8 mouse cellular contexts compared by ENCODE assay signal in genomic region chr7:17026710-17027587, GRCm38 (mm10). TPM values are rescaled to one million over a fixed set of nuclear protein-coding genes. Genes with fewer than 3 reads are reported as not detected.
DNase-seq lines count a peak whose midpoint lies in the region; ATAC-seq and TF ChIP-seq lines count a peak whose summit lies in the region.

No protein-coding gene starts in this region.

- H3K27me3 ChIP-seq in forebrain, embryonic 12.5 days: 0 out of 2 replicates have a peak, but pooled peaks cover 5% of the 10 kb centered on the region

- peak overlapping the region; percentile 77 for H3K4me3 ChIP-seq in forebrain, embryonic 12.5 days (replicated peaks)

- WGBS in forebrain, embryonic 12.5 days: 9% methylated on average over 24 of the region's 24 CpGs

- peak overlapping the region; percentile 72 for H3K4me2 ChIP-seq in forebrain, embryonic 12.5 days

- DNase-seq in frontal cortex, postnatal 10 days (ENCODE audit: low spot score in 2 of 2): no peak
- peak; percentile 94 for DNase-seq in 416B (ENCODE audit: low read depth)
- DNase-seq in brain, embryonic 14.5 days (ENCODE audit: low read depth): peak; percentile 84
- peak; percentile 74 to 80 for DNase-seq in kidney, postnatal 36 days
- DNase-seq in thymus, postnatal 10 days (ENCODE audit: low spot score in 2 of 2): peak; percentile 32 to 47

- TF ChIP-seq POLR2A in brain, embryonic 14.5 days (IDR thresholded peaks at IDR 0.05; ENCODE audit: borderline replicate concordance, extremely low read depth, insufficient read depth, insufficient read length, poor library complexity, severe bottlenecking): no peak

- H3K27ac ChIP-seq in forebrain, embryonic 12.5 days: peak overlapping the region; percentile 54

- H3K36me3 ChIP-seq in forebrain, embryonic 12.5 days (replicated peaks): peaks cover 32% of the 10 kb centered on the region

- no peaks in the 10 kb centered on the region for H3K9me3 ChIP-seq in forebrain, embryonic 12.5 days

- ATAC-seq in frontal cortex, adult (ENCODE audit: low TSS enrichment): peak; percentile 21
- peak; percentile 76 for ATAC-seq in forebrain, embryonic 12.5 days (ENCODE audit: low FRiP score)
- peak; percentile 67 for ATAC-seq in megakaryocyte-erythroid progenitor cell, adult 5-6 weeks (replicated peaks; ENCODE audit: low FRiP score, low TSS enrichment, poor library complexity, severe bottlenecking)

- H3K9ac ChIP-seq in forebrain, embryonic 12.5 days: peak overlapping the region; percentile 81

- peaks cover 25% of the 10 kb centered on the region for H3K4me1 ChIP-seq in forebrain, embryonic 12.5 days

- peak; percentile 68 for TF ChIP-seq CTCF in brain, embryonic 14.5 days (IDR thresholded peaks at IDR 0.05; ENCODE audit: borderline replicate concordance, extremely low read depth, insufficient read depth, insufficient read length)

RNA-seq across cellular contexts. Expression of gene Ppp5c, which starts 0.8 kb away (rescaled TPM):
- 164 and 199 TPM in 2 replicates for polyA plus RNA-seq in brain, embryonic 14.5 days (2012; rRNA removed)
- polyA plus RNA-seq in forebrain, embryonic 12.5 days (2016; fragmentation: Nextera tagmentation; extraction: Ambion mirVana): 107 and 112 TPM in 2 replicates
- total RNA-seq in megakaryocyte-erythroid progenitor cell, adult 5-6 weeks (2014; fragmentation: Nextera tagmentation): 148 and 150 TPM in 2 replicates
- total RNA-seq in megakaryocyte-erythroid progenitor cell, adult 5-6 weeks (2017): 58.8 and 82.4 TPM in 2 replicates

RNA-seq across cellular contexts. Expression of gene Ccdc8, which starts 34.4 kb away (rescaled TPM):
- polyA plus RNA-seq in brain, embryonic 14.5 days (2012; rRNA removed): 6.4 and 8.6 TPM in 2 replicates
- polyA plus RNA-seq in forebrain, embryonic 12.5 days (2016; fragmentation: Nextera tagmentation; extraction: Ambion mirVana): 9.1 and 11.5 TPM in 2 replicates
- total RNA-seq in megakaryocyte-erythroid progenitor cell, adult 5-6 weeks (2014; fragmentation: Nextera tagmentation): 0.79 and 2.7 TPM in 2 replicates
- 1.1 and 5.3 TPM in 2 replicates for total RNA-seq in megakaryocyte-erythroid progenitor cell, adult 5-6 weeks (2017)

RNA-seq across cellular contexts. Expression of gene Hif3a, which starts 35.3 kb away (rescaled TPM):
- polyA plus RNA-seq in brain, embryonic 14.5 days (2012; rRNA removed): 4.1 and 6.9 TPM in 2 replicates
- polyA plus RNA-seq in forebrain, embryonic 12.5 days (2016; fragmentation: Nextera tagmentation; extraction: Ambion mirVana): 8.7 and 9.9 TPM in 2 replicates
- 22.8 and 39.3 TPM in 2 replicates for total RNA-seq in megakaryocyte-erythroid progenitor cell, adult 5-6 weeks (2014; fragmentation: Nextera tagmentation)
- total RNA-seq in megakaryocyte-erythroid progenitor cell, adult 5-6 weeks (2017): 2.9 and 3.7 TPM in 2 replicates

RNA-seq across cellular contexts. Expression of gene Gm42372, which starts 44.1 kb away (rescaled TPM):
- 5.2 and 19.6 TPM in 2 replicates for polyA plus RNA-seq in brain, embryonic 14.5 days (2012; rRNA removed)
- 1.6 and 1.7 TPM in 2 replicates for polyA plus RNA-seq in forebrain, embryonic 12.5 days (2016; fragmentation: Nextera tagmentation; extraction: Ambion mirVana)
- 0.28 and 0.35 TPM in 2 replicates for total RNA-seq in megakaryocyte-erythroid progenitor cell, adult 5-6 weeks (2014; fragmentation: Nextera tagmentation)
- total RNA-seq in megakaryocyte-erythroid progenitor cell, adult 5-6 weeks (2017): not detected in 2 replicates

RNA-seq across cellular contexts. Expression of gene Psg16, which starts 46.9 kb away (rescaled TPM):
- 1.6 and 2.7 TPM in 2 replicates for polyA plus RNA-seq in brain, embryonic 14.5 days (2012; rRNA removed)
- 0.26 and 0.27 TPM in 2 replicates for polyA plus RNA-seq in forebrain, embryonic 12.5 days (2016; fragmentation: Nextera tagmentation; extraction: Ambion mirVana)
- total RNA-seq in megakaryocyte-erythroid progenitor cell, adult 5-6 weeks (2014; fragmentation: Nextera tagmentation): 0.11 TPM in 1 of 2 replicates, not detected in the other
- total RNA-seq in megakaryocyte-erythroid progenitor cell, adult 5-6 weeks (2017): 1.1 TPM in 1 of 2 replicates, not detected in the other

Comparison
In these comparisons a context has a peak if more than half of its experiments do, and no peak if none do; other contexts are left out.
1. ATAC-seq: peak in every context shown above with its lines; median percentile 76 in forebrain, embryonic 12.5 days; 67 in megakaryocyte-erythroid progenitor cell, adult 5-6 weeks; 21 in frontal cortex, adult.
2. DNase-seq: peak in 416B (single experiment), brain, embryonic 14.5 days (single experiment), kidney, postnatal 36 days (2 of 2) and thymus, postnatal 10 days (2 of 2); none in frontal cortex, postnatal 10 days (0 of 2).